Mouse (Mus musculus) erythroblast, embryonic 14.5 days (primary cell): Measurements from ENCODE around the gene Slc15a1.

Experiments used
- GATA1 ChIP-seq: IDR thresholded peaks from 2 replicates; pipeline ENCODE4 v1.6.1; 2012; ENCODE audit warnings: low read length, inconsistent platforms, mixed read lengths
- TAL1 ChIP-seq: IDR thresholded peaks from 3 replicates; pipeline ENCODE4 v1.6.1; 2012; ENCODE audit warnings: low read length, inconsistent platforms, mixed read lengths

- TF ChIP-seq GATA1 (no peak), TAL1 (no peak)
Measured at GRCm38 (mm10) chr14:121436455-121436854, 68.6 kb downstream of the Slc15a1 start.
